Mouse (Mus musculus) erythroblast, embryonic 14.5 days (primary cell): ENCODE data around the gene Usp12.

Experiments
- GATA1 ChIP-seq: IDR thresholded peaks from 2 replicates; pipeline ENCODE4 v1.6.1; 2012; ENCODE audit warnings: low read length, inconsistent platforms, mixed read lengths
- TAL1 ChIP-seq: IDR thresholded peaks from 3 replicates; pipeline ENCODE4 v1.6.1; 2012; ENCODE audit warnings: low read length, inconsistent platforms, mixed read lengths

GRCm38 (mm10) chr5:146759159-146759558, 35.6 kb downstream of the Usp12 start:
- TF ChIP-seq TAL1 (no peak), GATA1 (no peak)
